Mouse (Mus musculus) cortical plate, adult 2 months (tissue): Measurements from ENCODE around the gene Gys2.

Source experiments
- CTCF ChIP-seq: fragments of 200-500 bp; IDR thresholded peaks from 2 replicates; pipeline ENCODE4 v1.5.1; 2011; ENCODE audit warnings: mild to moderate bottlenecking, control low read depth, low read length; ENCODE audit not compliant: insufficient read depth; ENCODE audit errors: extremely low read depth
- POLR2A ChIP-seq: fragments of 200-500 bp; IDR thresholded peaks from 2 replicates; pipeline ENCODE4 v1.6.1; 2011; ENCODE audit warnings: mild to moderate bottlenecking, low read length, control low read depth; ENCODE audit not compliant: insufficient read depth; ENCODE audit errors: extremely low read depth

DNA sequence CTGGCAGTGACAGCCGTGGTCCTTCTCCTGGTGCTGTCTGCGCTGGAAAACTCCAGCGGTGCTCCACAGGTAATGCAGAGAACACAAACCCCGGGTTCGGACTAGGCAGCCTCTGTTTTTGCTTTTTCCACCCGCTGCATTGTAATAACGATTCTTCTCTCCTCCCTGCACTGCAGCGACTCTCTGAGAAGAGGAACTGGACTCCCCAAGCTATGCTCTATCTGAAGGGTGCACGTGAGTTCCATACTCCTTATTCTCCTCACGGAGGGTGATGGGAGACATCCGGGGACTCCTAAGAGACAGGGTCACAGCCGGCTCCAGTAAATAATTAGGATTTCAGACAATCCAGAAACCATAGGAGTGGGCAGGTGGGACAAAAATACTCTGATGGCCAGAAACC is 59.1 kb downstream of the Gys2 start:
- TF ChIP-seq CTCF = no peak
- TF ChIP-seq POLR2A = no peak
